Mouse (Mus musculus) G1E (cell line): Measurements from ENCODE around the gene Dcun1d2.

ENCODE experiments used
- CTCF ChIP-seq: IDR thresholded peaks from 2 replicates; pipeline ENCODE4 v1.5.1; 2012; ENCODE audit warnings: low read depth, low read length, inconsistent platforms, mixed read lengths
- GATA1 ChIP-seq: IDR thresholded peaks from 2 replicates; pipeline ENCODE4 v1.6.1; 2012; ENCODE audit warnings: borderline replicate concordance, low read length, inconsistent platforms, mixed read lengths
- GATA2 ChIP-seq: IDR thresholded peaks from 2 replicates; pipeline ENCODE4 v1.6.1; 2012; ENCODE audit warnings: low read depth, low read length, inconsistent platforms, borderline replicate concordance
- POLR2AphosphoS5 ChIP-seq: IDR thresholded peaks from 2 replicates; pipeline ENCODE4 v1.6.1; 2012; ENCODE audit warnings: low read depth, low read length, inconsistent platforms; ENCODE audit not compliant: insufficient replicate concordance

GRCm38 (mm10) chr8:13209770-13210169, 78.2 kb downstream of the Dcun1d2 start:
- TF ChIP-seq CTCF, result no peak
- no peak for TF ChIP-seq POLR2AphosphoS5
- TF ChIP-seq GATA1, result no peak
- TF ChIP-seq GATA2, result no peak
